7 mouse cellular contexts compared by ENCODE assay signal in genomic region chr7:102078517-102078916, GRCm38 (mm10). TPM values are rescaled to one million over a fixed set of nuclear protein-coding genes. Genes with fewer than 3 reads are reported as not detected.
A peak's percentile ranks its signal among the peaks of the same experiment; 100 is the strongest.
DNase-seq lines count a peak whose midpoint lies in the region; TF ChIP-seq lines count a peak whose summit lies in the region.

No protein-coding gene starts in this region.

- TF ChIP-seq CTCF in spleen, adult 2 months (IDR thresholded peaks at IDR 0.05; ENCODE audit: extremely low read depth, insufficient read depth, insufficient read length, insufficient replicate concordance): peak; percentile 15; the same call in 1 of the 2 replicates

- H3K9me3 ChIP-seq in midbrain, embryonic 10.5 days (replicated peaks): no peaks in the 10 kb centered on the region

- intact Hi-C loops in heart, postnatal 10 days (cut with DNase I): loop anchor here (2.0 to 5.0 kb wide), 2 partner anchors 81 to 160 kb away; no protein-coding TSS in a partner anchor

- no peak for TF ChIP-seq POLR2A in spleen, adult 2 months (IDR thresholded peaks at IDR 0.05; ENCODE audit: low read depth, low read length)

- no peak overlapping the region for H3K4me3 ChIP-seq in spleen, adult 2 months (ENCODE audit: extremely low read depth, insufficient read depth, insufficient read length)
- no peak overlapping the region for H3K4me3 ChIP-seq in midbrain, embryonic 10.5 days

- peak; percentile 32 to 60 for DNase-seq in heart, postnatal 10 days
- DNase-seq in heart, adult 8-10 months (ENCODE audit: low spot score): no peak
- DNase-seq in spleen, adult 2 months (ENCODE audit: low read depth in 1 of 2, low spot score in 2 of 2): no peak
- no peak for DNase-seq in spleen, adult 12 weeks (ENCODE audit: low spot score)
- DNase-seq in cerebellum, postnatal 14 days: peak; percentile 55 to 68
- DNase-seq in layer of hippocampus, postnatal 10 days (ENCODE audit: low spot score in 2 of 2): peak; percentile 46 to 48
- DNase-seq in midbrain, embryonic 10.5 days (ENCODE audit: low spot score): no peak

- H3K36me3 ChIP-seq in spleen, adult 2 months (ENCODE audit: control insufficient read depth, insufficient read depth, low read length): peaks cover 35% of the 10 kb centered on the region
- H3K36me3 ChIP-seq in midbrain, embryonic 10.5 days: peaks cover 97% of the 10 kb centered on the region

- H3K27me3 ChIP-seq in spleen, adult 2 months (ENCODE audit: control insufficient read depth, insufficient read depth, low read length): no peaks in the 10 kb centered on the region
- H3K27me3 ChIP-seq in midbrain, embryonic 10.5 days (ENCODE audit: low read depth, poor library complexity, severe bottlenecking): no peaks in the 10 kb centered on the region

- 81% methylated on average over 7 of the region's 7 CpGs for WGBS in spleen, adult 2 months
- 82% methylated on average over 7 of the region's 7 CpGs for WGBS in midbrain, embryonic 10.5 days

- no peak overlapping the region for H3K27ac ChIP-seq in spleen, adult 2 months (ENCODE audit: insufficient read depth, low read length)
- H3K27ac ChIP-seq in midbrain, embryonic 10.5 days (replicated peaks): no peak overlapping the region

- H3K4me1 ChIP-seq in spleen, adult 2 months (ENCODE audit: control insufficient read depth, insufficient read depth, insufficient read length): no peaks in the 10 kb centered on the region
- H3K4me1 ChIP-seq in midbrain, embryonic 10.5 days: no peaks in the 10 kb centered on the region

RNA-seq across cellular contexts. Expression of gene Trpc2, which starts 4.4 kb away (rescaled TPM):
- total RNA-seq in heart, postnatal 10 days (2021): under 1 TPM in 1 of 2 experiments, not detected in 1; 0.20 TPM
- total RNA-seq in heart, adult 8-10 months (2022): under 1 TPM in 2 of 4 experiments, not detected in 2; 0.11 to 0.87 TPM
- 0.42 and 2.0 TPM in 2 replicates for polyA plus RNA-seq in spleen, adult 2 months (2012; rRNA removed)
- 1 to 10 TPM in 1 of 2 experiments, under 1 TPM in 1; 0.36 to 1.5 TPM for total RNA-seq in layer of hippocampus, postnatal 10 days (2021)
- polyA plus RNA-seq in midbrain, embryonic 10.5 days (2016; fragmentation: Nextera tagmentation; extraction: Ambion mirVana): 0.19 TPM in 1 of 2 replicates, not detected in the other

RNA-seq across cellular contexts. Expression of gene Xntrpc, which starts 13.0 kb away (rescaled TPM):
- total RNA-seq in heart, postnatal 10 days (2021): under 1 TPM; 0.81 to 0.92 TPM
- 1 to 10 TPM in 2 of 4 experiments, under 1 TPM in 2; 0.47 to 1.1 (median 0.82) TPM for total RNA-seq in heart, adult 8-10 months (2022)
- 2.6 and 4.9 TPM in 2 replicates for polyA plus RNA-seq in spleen, adult 2 months (2012; rRNA removed)
- 1 to 10 TPM; 1.5 to 1.9 TPM for total RNA-seq in layer of hippocampus, postnatal 10 days (2021)
- 1.7 and 1.8 TPM in 2 replicates for polyA plus RNA-seq in midbrain, embryonic 10.5 days (2016; fragmentation: Nextera tagmentation; extraction: Ambion mirVana)

RNA-seq across cellular contexts. Expression of gene Xndc1, which starts 13.2 kb away (rescaled TPM):
- total RNA-seq in heart, postnatal 10 days (2021): 10 to 100 TPM in 1 of 2 experiments, 1 to 10 TPM in 1; 9.6 to 10.9 TPM
- 1 to 10 TPM; 4.9 to 8.4 (median 6.2) TPM for total RNA-seq in heart, adult 8-10 months (2022)
- polyA plus RNA-seq in spleen, adult 2 months (2012; rRNA removed): 18.3 and 21.5 TPM in 2 replicates
- 10 to 100 TPM; 23.2 to 23.6 TPM for total RNA-seq in layer of hippocampus, postnatal 10 days (2021)
- 44.2 and 45.3 TPM in 2 replicates for polyA plus RNA-seq in midbrain, embryonic 10.5 days (2016; fragmentation: Nextera tagmentation; extraction: Ambion mirVana)

RNA-seq across cellular contexts. Expression of gene Rnf121, which starts 13.2 kb away (rescaled TPM):
- total RNA-seq in heart, postnatal 10 days (2021): 10 to 100 TPM; 20.4 to 24.3 TPM
- 10 to 100 TPM; 19.4 to 25.8 (median 22.5) TPM for total RNA-seq in heart, adult 8-10 months (2022)
- 14.2 and 17.7 TPM in 2 replicates for polyA plus RNA-seq in spleen, adult 2 months (2012; rRNA removed)
- 10 to 100 TPM; 44.6 to 45.4 TPM for total RNA-seq in layer of hippocampus, postnatal 10 days (2021)
- 31.1 and 32.7 TPM in 2 replicates for polyA plus RNA-seq in midbrain, embryonic 10.5 days (2016; fragmentation: Nextera tagmentation; extraction: Ambion mirVana)

RNA-seq across cellular contexts. Expression of gene Art1, which starts 23.0 kb away (rescaled TPM):
- 10 to 100 TPM; 44.2 to 46.2 TPM for total RNA-seq in heart, postnatal 10 days (2021)
- total RNA-seq in heart, adult 8-10 months (2022): 100 to 1,000 TPM; 301 to 387 (median 344) TPM
- 0.13 and 0.15 TPM in 2 replicates for polyA plus RNA-seq in spleen, adult 2 months (2012; rRNA removed)
- not detected for total RNA-seq in layer of hippocampus, postnatal 10 days (2021)
- 0.67 and 0.79 TPM in 2 replicates for polyA plus RNA-seq in midbrain, embryonic 10.5 days (2016; fragmentation: Nextera tagmentation; extraction: Ambion mirVana)

Comparison
In these comparisons a context has a peak if more than half of its experiments do, and no peak if none do; other contexts are left out.
1. DNase-seq: peak in heart, postnatal 10 days (2 of 2), cerebellum, postnatal 14 days (2 of 2) and layer of hippocampus, postnatal 10 days (2 of 2); none in heart, adult 8-10 months (single experiment), spleen, adult 2 months (0 of 2), spleen, adult 12 weeks (single experiment) and midbrain, embryonic 10.5 days (single experiment).